Mouse (Mus musculus) kidney, adult 18-20 months (tissue): ENCODE measurements around the gene Gm9857.
A peak's percentile ranks its signal among the peaks of the same experiment; 100 is the strongest.

Source experiments
- DNase-seq: peaks from one replicate; pipeline ENCODE4 v3.0.0; 2021

Gene Gm9857

DNA sequence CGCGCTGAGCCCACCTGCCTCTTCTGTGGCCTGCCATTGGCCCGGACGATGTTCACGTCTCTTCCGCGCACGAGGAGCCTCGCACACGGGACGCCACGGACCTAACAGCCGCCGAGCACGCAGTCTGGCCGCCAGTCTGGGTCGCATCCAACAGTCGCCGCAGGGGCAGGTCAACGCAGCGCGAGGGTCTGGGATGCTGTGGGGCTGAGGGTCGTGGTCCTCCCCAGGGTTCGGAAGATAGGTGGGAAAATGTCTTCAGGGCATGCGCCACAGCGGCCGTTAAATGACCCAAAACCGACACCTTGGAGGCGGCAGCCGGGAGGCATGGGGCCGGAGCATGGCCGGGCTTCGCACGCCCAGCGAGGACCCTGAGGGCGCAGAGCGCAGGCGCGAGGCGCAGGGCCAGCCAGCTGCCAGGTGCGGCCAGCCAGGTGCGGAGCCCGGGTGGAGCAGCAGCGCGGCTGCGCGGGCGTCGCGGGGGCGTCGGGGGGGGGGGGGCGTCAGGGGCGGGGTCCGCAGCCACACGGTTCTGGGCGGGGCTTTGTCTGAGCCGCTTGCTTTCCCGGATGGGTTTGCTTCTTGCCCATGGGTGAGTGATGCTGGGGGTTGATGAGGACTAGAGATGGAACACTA lies at the start of gene Gm9857:
Gene Gm9857, minus strand, starts transcription at position 445 of the 633 bp plus-strand sequence.
- no peak for DNase-seq

DNA sequence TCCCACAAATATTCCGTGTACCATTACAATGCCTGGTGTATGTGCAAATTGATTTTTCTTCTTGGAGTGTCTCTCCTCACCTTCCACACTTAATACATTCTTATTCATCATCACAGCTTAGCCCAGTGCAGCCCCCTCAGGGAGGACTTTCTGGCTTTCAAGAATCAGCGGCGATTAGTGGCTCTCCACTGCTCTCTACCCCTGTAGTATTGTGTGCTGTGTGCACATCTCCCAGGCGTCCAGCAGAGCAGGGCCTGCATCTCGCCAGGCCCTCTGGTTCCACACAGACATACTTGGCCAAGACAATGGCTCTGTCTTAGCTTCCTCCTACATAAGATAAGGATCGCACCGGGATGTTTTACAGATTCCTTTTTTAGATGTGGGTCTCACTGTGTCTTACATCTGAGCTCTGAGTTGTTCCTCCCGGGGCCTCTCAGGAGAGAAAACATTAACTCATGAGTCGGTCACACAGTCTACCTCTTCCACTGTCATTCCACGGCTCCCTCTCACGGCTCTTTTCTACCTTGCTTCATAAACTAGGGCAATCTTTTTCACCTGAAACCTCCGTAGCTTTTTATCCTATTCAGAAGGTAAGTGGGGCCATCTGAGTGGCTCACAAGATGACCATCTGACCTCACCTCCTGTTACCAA lies 46.9 kb upstream of the Gm9857 start:
- no peak for DNase-seq

DNA sequence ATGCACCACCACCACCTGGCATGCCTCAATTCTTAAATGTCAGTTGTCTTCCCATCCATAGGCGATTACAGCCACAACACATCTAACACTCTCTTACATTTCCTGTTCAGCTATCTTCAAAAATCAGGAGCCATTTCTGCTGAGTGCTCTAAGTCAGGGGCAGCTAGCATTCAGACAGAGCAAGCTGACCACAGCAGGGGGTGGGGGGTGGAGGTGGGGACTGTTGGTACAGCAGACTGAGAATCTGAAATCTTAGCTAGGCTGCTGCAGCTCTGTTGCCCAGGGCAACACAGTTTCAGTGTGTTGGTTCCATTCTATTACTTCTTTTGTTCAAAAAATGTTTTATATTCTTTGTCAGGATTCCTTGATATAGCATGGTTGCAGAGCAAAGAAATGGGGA lies 46.3 kb upstream of the Gm9857 start:
- no peak for DNase-seq

- DNase-seq, result no peak
Measured at GRCm38 (mm10) chr3:108983989-108984388, 43.7 kb upstream of the Gm9857 start.

DNA sequence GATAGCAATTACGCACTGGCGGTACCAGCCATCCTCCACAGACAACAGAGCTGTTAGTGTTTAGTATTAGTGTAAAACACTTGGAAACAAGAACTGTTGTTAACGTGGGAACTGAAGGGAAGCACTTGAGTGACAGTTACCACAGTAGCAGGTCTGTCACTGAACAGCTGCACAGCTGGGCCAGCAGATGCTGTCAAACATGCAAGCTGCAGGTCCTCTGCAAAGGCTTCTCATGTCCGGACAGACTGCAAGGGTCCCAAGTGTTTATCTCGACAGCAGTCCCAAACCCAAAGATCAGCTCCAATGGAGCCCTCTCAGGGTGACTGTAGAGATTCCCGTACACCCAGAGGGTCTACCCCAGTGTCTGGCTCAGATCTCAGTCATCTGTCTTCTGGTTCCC lies 41.7 kb upstream of the Gm9857 start:
- DNase-seq, result no peak

DNA sequence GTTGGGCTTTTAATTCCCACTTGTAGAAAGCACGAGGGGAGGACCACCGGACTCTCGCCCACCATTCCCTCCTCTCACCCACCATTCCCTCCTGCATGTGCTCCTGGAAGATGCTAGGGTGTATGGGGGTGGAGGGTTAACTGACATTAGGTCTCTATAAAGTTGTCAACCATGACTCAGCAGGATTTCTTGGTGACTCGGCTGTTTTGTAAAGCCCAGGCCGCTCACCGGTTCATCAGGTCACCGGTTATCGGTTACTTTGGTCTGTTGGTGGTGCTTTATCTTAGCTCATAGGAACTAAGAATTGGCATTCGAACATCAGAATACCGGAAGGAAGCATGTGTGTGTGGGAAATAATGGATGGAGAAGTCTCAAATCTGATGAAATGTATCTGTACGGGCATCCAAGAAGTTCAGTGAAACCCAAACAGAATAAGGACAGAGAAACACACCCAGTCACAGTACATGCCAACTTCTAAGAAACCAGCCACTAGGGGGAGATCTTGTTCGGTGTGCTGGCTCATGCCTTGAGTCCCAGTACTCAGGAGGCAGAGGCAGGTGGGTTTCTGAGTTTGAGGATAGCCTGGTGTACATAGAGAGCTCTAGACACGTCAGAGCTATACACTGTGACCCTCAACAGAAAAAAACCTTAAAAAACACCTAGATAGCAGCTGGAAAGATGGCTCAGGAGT lies 37.2 kb upstream of the Gm9857 start:
- no peak for DNase-seq

DNA sequence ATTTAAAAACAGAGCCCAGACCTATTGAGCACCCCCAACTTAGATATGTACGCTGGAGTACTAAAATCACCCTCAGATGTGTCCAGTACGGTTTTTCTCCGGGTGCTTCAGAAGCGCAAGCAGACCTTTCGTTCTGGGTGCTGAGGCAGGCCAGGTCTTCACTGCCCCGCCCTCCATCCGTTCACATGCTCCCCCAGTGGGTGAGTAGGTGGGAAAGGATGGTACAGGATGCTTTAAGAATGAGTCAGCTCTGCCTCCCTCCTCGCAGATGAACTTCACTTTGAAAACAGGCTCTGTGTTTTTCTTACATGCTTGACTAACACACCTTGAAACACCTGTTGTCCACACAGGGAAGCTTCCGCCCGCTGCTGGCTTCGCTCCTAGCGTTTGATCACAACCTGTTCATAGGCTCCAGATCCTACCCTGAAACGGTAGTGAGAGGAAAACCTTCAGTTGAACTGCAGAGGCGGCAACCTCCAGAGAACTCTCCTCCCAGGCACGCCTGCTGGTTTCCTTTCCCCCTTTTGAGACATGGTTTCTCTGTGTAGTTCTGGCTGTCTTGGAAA lies 34.8 kb upstream of the Gm9857 start:
- no peak for DNase-seq

- DNase-seq, result no peak
Measured at GRCm38 (mm10) chr3:108973980-108974660, 33.9 kb upstream of the Gm9857 start.

DNA sequence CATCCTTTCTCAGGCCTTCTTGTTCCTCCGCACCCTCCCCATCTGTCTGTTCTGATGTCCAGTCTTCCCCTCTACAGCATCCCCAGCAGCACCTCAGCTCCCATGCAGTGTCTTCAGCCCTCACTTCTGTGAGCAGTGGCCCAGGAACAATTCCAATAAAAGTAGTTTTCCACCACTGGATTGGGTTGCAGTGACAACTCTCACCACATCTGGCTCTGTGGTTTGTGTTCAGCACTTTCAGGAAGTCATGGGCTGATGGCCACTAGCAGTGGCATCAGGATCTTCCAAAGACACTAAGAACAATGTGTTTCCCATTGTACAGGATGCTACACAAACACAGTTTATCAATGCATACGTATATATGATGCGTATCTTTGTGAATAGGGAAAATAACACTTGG lies 25.8 kb upstream of the Gm9857 start:
- no peak for DNase-seq

DNA sequence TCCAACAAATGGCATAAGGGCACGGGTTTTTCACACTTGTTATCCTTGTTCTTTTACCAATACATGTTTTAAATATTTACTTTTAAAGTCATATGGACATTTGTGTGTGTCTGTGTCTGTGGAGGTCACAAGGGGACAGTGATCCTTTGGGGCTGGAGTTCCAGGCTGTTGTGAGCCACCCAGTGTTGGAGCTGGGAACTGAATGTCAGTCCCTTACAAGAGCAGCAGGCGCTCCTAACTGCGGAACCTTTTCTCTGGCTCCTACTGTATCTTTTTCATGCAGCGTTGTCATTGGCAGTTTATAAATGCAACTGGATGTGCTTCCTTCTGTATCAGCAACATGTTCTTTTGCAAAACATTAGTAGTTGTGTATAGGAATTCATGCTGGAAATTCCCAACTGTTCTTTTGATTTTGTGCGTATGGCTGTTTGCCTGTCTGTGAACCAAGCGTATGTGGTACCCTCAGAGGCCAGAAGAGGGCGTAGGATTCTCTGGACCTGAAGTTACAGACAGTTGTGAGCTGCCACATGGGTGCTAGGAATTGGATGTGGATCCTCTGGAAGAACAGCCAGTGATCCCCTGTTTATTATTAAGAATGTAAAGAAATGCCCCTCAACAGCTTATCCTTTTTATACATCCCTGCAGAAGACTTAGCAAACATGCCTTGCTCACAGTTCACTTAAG lies 24.3 kb upstream of the Gm9857 start:
- peak; percentile 16 for DNase-seq

DNA sequence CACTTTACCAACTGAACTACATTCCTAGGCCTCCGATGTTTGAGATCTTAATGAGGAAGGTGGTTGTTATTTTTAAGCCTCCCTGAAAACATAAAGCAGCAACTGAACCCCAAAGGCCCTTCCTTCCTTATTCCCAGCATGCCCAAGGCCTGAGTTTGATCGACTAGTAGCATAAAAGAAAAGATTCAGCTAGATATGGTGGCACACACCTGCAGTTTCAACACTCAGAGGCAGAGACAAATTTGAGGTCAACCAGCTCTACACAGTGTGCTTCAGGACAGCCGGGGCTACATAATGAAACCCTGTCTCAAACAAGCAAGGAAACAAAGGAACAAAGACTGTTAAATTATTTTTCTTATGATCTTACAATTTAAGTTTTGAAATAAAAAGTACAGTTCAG lies 23.5 kb upstream of the Gm9857 start:
- DNase-seq, result no peak

DNA sequence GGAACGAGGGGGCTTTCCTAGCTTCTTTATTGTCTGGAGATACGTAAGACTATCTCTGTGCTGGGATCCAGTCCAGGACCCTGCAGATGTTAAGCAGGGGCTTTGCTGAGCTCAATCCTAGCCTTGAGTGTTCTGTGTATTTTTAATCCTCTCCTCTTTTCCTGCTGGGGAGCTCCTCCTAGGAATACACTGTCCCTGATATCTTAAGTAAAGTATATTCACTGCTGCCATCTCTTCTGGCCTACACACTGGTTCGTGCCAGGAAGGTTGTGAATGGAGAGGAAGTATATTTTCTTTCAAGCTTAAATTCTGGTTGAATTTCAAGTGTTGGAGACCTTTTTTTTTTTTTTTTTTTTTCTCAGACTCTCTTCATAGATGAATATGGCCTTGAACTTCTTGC lies 23.0 kb upstream of the Gm9857 start:
- DNase-seq, result no peak

DNA sequence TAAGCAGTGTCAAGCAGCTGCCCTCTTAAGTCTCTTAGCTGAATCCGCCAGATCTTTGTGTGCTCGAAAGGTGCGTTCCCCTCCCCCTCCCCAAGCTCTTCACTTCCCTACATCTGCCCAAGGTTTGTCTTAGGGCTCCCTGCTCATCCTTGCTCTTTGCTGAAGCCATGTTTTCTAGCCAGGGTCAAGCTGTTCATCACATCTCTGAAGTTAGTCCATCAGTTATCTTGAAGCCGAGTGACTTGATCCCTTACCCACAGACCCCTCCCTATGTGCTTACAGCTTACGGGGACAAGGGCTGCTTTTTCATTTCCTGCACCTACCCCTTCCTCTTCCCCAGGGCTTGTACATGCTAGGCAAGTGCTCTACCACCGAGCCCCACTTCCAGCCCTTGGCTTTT lies 21.4 kb upstream of the Gm9857 start:
- no peak for DNase-seq

DNA sequence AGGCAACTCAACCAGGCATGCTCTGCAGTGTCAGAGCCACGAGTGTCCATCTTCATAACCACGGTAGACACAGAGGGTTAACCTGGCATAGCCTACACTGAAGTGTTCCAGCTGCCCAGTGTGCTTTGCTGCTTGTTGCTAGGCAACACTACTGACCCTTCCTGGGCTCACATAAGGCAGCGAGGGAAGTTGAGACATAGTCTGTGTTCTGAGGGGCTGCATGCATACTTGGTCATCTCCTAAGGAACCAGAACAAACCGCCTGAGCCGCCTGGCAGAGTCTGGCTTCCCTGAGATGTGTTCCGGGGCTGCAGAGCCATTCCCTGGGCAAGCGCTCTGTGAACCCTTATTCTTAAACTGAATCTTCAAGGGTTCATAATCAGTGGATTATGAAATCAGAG lies 21.0 kb upstream of the Gm9857 start:
- no peak for DNase-seq

GRCm38 (mm10) chr3:108959680-108960295 lies 19.5 kb upstream of the Gm9857 start:
- DNase-seq, result peak; percentile 12

DNA sequence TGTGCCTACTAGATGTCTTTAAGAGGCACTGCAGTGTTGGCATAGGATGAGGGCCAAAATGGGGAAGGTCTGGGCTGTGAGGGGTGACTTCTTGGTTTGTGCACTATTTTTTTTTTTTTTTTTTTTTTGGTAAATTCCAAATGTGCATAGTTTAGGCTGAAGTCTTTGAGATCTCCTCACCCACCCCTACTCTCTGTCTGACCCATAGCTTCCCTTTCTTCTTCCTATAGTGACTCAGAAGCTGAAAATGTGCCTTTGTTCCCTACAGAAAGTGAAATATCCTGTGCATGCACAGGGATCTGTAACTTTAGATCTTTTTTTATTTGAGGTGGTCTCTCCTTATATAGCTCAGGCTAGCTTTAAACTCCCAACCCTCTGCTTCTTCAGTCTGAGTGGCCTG lies 17.7 kb upstream of the Gm9857 start:
- no peak for DNase-seq

DNA sequence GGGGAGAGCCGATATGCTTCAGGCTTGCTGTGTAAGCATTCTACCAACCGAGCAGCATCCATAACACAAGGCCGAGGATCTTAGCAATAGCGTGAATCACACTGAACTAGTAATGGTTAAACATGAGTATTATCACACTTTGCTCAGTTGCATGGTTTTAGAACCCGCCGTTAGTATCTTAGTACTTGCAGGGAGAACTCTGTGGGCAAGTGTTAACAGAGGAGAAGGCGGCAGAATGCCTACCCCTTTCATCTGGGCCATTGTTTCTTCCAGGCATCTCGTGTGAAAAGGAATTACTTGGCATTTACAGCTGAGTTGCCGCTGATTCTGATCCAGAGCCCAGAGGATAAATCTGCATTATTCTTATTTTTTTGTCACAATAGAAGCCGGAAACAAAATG lies 751 bp upstream of the Gm9857 start:
- DNase-seq, result no peak

- DNase-seq, result no peak
Measured at GRCm38 (mm10) chr3:108939573-108939972, 672 bp downstream of the Gm9857 start, which contains the start of gene Henmt1. Henmt1 (plus strand) TSS chr3:108939873.

- DNase-seq, result no peak
Measured at GRCm38 (mm10) chr3:108938691-108939090, 1.6 kb downstream of the Gm9857 start.

GRCm38 (mm10) chr3:108933557-108933956 lies 6.7 kb downstream of the Gm9857 start:
- no peak for DNase-seq

- DNase-seq, result no peak
Measured at GRCm38 (mm10) chr3:108926308-108926707, 13.9 kb downstream of the Gm9857 start.

- DNase-seq, result no peak
Measured at GRCm38 (mm10) chr3:108925677-108926076, 14.6 kb downstream of the Gm9857 start.
